Mouse (Mus musculus): Measurements from ENCODE around the gene Pacsin2. TPM values are rescaled to one million over a fixed set of nuclear protein-coding genes. Genes with fewer than 3 reads are reported as not detected.

Pacsin2 gene
- total RNA-seq, 2 experiments from 2014 or later, result 23.2 to 24.9 TPM

- DNase-seq, result no peak
- intact Hi-C loops (cut with DNase I), result no loop called here
Measured at GRCm38 (mm10) chr15:83453879-83454278, 10.5 kb downstream of the Pacsin2 start.

GRCm38 (mm10) chr15:83452219-83452760, 12.1 kb downstream of the Pacsin2 start:
- no peak for DNase-seq
- intact Hi-C loops (cut with DNase I), result no loop called here

DNA sequence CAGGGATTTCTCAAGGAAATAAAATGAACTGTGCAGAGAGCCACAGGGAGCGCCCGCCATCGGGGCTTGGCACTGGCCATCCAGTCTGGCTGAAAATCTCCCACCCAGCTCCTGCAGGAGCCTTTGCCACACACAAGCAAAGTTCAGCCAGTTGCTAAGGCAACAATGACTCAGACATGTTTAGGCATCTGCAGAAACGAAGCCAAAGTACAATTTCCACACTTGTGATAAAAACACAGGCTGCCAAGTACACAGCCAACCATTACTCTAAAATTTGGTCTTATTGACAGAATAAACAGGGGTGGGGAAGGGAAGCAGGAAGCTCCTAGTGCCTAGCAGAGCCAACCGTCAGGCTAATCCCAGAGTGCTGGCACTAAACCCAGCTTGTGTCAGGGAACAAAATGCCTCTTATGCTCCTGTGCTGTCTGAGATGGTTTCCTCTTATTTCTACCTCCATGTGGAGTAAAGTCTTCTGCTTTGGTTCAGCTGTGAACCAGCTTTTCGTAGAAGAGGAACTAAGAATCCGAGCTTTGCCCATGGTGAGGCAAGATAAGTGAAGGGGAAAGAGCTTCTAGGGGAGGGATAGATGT, 12.7 kb downstream of the Pacsin2 start:
- intact Hi-C loops (cut with DNase I), result no loop called here
- peak; percentile 43 for DNase-seq

GRCm38 (mm10) chr15:83450007-83450406, 14.4 kb downstream of the Pacsin2 start:
- intact Hi-C loops (cut with DNase I), result no loop called here
- no peak for DNase-seq

DNA sequence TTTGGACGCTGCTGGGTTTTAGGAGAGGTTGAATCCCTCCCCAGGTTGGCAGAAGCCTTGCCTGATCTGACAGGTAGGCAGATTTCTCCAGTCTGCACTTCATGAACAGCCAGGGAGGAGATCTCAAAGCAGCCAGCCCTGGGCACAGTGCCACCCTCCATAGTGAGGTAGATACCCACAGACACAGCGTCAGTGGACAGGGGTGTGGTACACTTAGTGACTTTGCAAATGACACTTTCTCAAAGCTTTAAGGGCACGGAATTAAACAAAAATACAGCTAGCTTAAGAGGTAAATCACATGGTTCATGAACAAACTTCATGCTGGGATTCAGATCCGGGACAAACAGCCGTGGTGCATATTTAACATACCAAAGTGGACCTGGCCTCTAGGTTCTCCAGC, 15.8 kb downstream of the Pacsin2 start:
- DNase-seq, result no peak
- intact Hi-C loops (cut with DNase I), result no loop called here

- intact Hi-C loops (cut with DNase I), result no loop called here
Measured at GRCm38 (mm10) chr15:83447791-83448544, 16.4 kb downstream of the Pacsin2 start.

GRCm38 (mm10) chr15:83445908-83446307, 18.5 kb downstream of the Pacsin2 start:
- no peak for DNase-seq
- intact Hi-C loops (cut with DNase I), result no loop called here

More at GRCm38 (mm10) chr15:83447791-83448544, 16.4 kb downstream of the Pacsin2 start:
- DNase-seq, result no peak

DNA sequence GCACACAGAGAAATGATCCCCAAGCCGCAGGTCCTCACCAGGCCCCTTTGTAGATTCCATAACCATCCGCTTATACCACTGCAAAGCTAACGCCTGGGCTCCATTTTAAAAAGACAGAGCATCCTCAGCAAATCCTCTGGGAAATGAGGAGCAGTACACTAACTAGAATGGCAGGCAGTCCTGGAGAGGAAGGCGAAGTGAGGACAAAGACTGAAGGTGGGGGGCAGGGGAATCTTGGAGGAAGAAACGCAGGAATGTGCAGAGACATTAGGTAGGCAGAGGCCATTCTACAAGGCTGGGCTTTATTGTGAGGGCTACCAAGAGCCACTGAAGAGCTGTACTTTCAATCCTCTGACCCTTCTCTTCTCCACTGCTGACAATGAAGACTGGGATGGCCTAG, 19.0 kb downstream of the Pacsin2 start:
- intact Hi-C loops (cut with DNase I), result no loop called here
- DNase-seq, result no peak

DNA sequence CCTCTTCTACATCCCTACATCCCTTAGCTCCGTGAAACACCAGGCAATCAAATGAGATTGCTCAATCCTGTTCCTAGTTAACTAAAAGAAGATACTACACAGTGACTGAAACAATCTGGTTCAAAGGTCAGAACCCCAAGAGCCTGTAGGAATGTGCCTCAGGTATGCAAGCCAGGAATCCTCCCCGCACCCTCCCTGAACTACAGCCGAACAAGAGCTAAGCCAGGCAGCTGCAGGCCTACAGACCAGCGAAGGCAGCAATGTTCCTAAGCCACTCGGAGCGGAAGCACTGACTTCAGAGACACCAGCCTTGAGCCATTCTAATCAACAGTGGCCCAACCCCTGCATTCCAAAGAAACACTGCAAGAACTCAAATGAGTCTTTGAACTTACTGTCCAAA, 20.0 kb downstream of the Pacsin2 start:
- intact Hi-C loops (cut with DNase I), result no loop called here
- DNase-seq, result no peak

DNA sequence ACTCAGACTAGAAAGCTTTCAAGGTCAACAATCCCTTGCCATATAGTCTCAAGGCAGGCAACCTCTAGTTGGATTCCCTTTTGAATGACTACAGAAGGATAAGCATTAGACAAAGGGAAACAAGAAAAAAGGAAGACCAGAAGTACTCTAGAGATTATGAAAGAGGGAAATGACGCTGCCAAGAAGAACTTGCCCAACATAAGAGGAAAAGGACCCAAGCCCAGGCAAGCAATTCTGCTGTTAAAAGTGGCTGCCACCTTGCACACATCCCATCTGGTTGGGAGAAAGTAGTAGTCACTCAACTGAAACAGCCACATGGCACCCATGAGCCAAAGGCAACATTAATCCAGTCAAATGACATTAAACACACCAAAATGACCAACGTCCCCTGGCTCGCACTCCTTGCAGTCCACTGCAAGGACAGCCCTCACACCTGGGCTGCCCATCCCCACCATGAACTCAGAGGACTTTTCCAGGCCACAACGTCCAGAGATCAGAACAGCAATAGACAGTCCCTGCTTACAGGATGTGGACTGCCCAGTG, 21.8 kb downstream of the Pacsin2 start:
- intact Hi-C loops (cut with DNase I), result no loop called here
- no peak for DNase-seq

DNA sequence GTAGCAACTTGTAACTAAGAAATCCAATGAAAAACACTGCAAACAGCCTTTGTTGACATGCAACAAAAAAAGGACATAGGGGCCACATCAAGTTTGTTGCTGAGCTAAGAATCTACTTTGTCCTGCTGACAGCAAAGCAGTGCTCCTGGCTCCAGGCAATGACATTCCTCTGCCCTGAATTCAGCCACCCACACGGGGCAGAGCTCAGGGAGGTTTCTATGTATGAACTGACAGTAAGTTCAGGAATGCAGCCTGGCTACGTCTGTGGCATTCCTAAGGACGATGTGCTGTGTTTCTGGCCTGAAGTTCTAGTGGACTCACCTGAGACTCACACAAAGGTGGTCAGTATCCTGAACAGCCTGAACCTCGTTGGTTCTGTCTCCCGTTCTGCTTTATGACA, 23.7 kb downstream of the Pacsin2 start:
- intact Hi-C loops (cut with DNase I), result no loop called here
- no peak for DNase-seq

DNA sequence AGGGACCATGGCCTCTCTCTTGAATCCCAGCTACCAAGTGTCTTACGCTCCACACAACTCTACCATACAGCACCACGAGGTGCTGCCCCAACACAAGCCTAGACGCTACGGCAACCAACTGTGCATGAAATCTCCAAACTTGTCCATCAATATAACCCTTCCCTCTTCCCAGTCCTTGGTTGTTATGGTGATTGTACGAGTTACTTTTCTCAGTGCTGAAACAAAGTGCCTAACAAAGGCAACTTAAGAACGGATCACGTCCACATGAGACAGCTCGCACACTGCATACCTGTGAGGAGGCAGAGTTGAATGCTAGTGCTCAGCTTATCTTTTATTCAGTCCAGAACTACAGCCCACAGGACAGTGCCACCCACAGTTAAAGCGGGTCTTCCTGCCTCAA, 27.9 kb downstream of the Pacsin2 start:
- intact Hi-C loops (cut with DNase I), result no loop called here
- DNase-seq, result no peak

GRCm38 (mm10) chr15:83435324-83436090, 28.9 kb downstream of the Pacsin2 start:
- intact Hi-C loops (cut with DNase I), result no loop called here
- DNase-seq, result no peak

- DNase-seq, result no peak
- intact Hi-C loops (cut with DNase I), result no loop called here
Measured at GRCm38 (mm10) chr15:83434692-83435091, 29.7 kb downstream of the Pacsin2 start.

DNA sequence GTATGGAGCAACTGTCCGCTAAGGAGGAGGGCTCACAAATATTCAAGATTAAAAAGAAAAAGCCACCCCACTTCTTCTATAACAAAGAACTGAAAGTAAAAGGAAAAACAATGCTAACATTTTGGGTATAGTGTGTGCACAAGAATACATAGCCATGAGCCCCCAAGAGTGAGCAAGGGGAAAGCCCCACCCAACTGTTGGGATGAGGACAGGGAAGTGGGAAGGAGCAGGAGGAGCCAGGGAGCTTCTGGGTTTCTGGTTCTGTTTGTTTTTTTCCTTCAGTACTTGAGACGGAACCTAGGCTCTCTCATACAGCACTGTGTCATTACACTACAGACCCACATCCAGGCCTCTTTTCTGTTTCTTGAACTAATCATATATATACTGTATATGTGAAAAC, 31.1 kb downstream of the Pacsin2 start:
- DNase-seq, result no peak
- intact Hi-C loops (cut with DNase I), result no loop called here

- DNase-seq, result no peak
- intact Hi-C loops (cut with DNase I), result no loop called here
Measured at GRCm38 (mm10) chr15:83432231-83433031, 32.0 kb downstream of the Pacsin2 start.

GRCm38 (mm10) chr15:83430986-83431763, 33.2 kb downstream of the Pacsin2 start:
- intact Hi-C loops (cut with DNase I), result no loop called here
- no peak for DNase-seq

DNA sequence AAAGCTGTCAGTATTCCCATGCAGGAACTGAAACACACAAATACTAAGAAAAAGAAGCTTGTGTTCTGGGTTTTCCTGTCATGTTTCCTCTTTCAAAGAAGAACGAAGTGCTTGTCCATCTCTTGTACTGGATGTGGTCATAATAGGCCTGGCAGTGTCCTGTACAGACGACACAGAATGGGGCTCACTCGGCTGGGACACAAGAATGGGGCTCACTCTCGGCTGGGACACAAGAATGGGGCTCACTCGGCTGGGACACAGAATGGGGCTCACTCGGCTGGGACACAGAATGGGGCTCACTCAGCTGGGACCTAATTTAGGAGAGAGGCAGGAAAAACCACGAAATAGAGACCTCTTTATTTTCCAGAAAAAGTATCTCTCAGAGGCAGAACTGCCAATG, 34.0 kb downstream of the Pacsin2 start:
- intact Hi-C loops (cut with DNase I), result no loop called here
- DNase-seq, result no peak

DNA sequence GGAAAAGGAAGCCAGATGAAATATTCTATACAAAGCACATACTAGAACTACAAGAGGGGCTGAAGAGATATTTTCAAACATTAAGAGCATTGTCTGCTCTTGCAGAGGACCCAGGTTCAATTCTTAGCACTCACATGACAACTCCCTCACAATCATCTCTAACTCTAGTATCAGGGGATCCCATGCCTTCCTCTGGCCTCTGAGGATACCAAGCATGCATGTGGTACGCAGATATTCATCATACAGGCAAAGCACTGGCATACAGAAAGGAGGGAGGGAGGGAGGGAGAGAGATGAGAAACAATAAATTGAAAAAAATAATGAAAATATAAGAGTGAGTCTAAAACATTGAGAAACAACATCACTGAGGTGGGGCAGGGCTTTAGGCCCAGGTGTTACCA, 35.8 kb downstream of the Pacsin2 start:
- intact Hi-C loops (cut with DNase I), result no loop called here
- DNase-seq, result no peak
